ENCODE assay signal across 8 mouse cellular contexts in the genomic region with DNA sequence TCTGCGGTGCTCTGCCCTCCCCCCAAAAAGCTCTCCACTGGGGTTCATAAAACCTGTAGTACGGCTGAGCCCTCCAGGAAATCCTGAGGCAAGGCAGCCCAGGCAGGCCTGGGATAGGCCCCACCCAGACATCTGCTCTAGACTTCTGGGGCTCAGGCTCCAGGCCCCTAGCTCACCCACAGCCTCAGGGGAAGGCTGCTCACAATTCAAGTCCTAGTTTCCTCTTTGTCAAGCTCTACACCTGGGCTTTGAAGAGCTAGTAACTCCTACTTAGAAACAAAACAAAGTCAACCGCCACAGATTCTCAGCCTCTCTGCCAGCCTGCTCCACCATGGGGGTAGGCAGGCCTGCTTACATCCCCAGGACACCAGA. TPM values are rescaled to one million over a fixed set of nuclear protein-coding genes. Genes with fewer than 3 reads are reported as not detected.
DNase-seq lines count a peak whose midpoint lies in the region; ATAC-seq and TF ChIP-seq lines count a peak whose summit lies in the region.
"Had no signal": no experiment of that assay in that cellular context is flagged by ENCODE, and none has a peak within 500 bp of the region (broad histone marks: within the 10 kb centered on the region; RNA-seq: fewer than 3 reads in every experiment).

No protein-coding gene starts in this region.

- H3K27ac ChIP-seq in embryonic facial prominence, embryonic 13.5 days, result peak overlapping the region; percentile 78
- peak overlapping the region; percentile 76 for H3K27ac ChIP-seq in hindbrain, postnatal 0 days
- peak overlapping the region; percentile 82 for H3K27ac ChIP-seq in lung, embryonic 15.5 days

- H3K9ac ChIP-seq in embryonic facial prominence, embryonic 13.5 days, result peak overlapping the region; percentile 57
- 0 out of 2 replicates have a peak overlapping the region, but pooled peaks have one; percentile 17 for H3K9ac ChIP-seq in hindbrain, postnatal 0 days (replicated peaks; ENCODE audit: low read length)
- peak overlapping the region; percentile 35 for H3K9ac ChIP-seq in lung, embryonic 15.5 days

- TF ChIP-seq CTCF in E14TG2a.4 (conservative IDR thresholded peaks at IDR 0.05; ENCODE audit: low read length), result no peak
- no peak for TF ChIP-seq CTCF in hindbrain, postnatal 0 days (IDR thresholded peaks at IDR 0.05; ENCODE audit: low read depth)

- no peaks in the 10 kb centered on the region for H3K27me3 ChIP-seq in E14TG2a.4 (ENCODE audit: insufficient read depth, low read length)
- H3K27me3 ChIP-seq in embryonic facial prominence, embryonic 13.5 days, result no peaks in the 10 kb centered on the region
- H3K27me3 ChIP-seq in hindbrain, postnatal 0 days (ENCODE audit: insufficient read depth, low read length), result no peaks in the 10 kb centered on the region
- H3K27me3 ChIP-seq in lung, embryonic 15.5 days, result no peaks in the 10 kb centered on the region

- H3K4me2 ChIP-seq in embryonic facial prominence, embryonic 13.5 days, result peak overlapping the region; percentile 44
- H3K4me2 ChIP-seq in hindbrain, postnatal 0 days (ENCODE audit: low read depth, low read length), result peak overlapping the region; percentile 33; the same call in 1 of the 2 replicates
- H3K4me2 ChIP-seq in lung, embryonic 15.5 days, result peak overlapping the region; percentile 49

- ATAC-seq in embryonic facial prominence, embryonic 13.5 days (ENCODE audit: insufficient number of reproducible peaks, insufficient read depth, low FRiP score, low TSS enrichment, low read depth), result 0 out of 2 replicates have a peak, but pooled peaks have one; percentile 9
- ATAC-seq in hindbrain, postnatal 0 days, result no peak
- ATAC-seq in lung, embryonic 15.5 days (ENCODE audit: borderline replicate concordance, extremely low read depth, low FRiP score, low TSS enrichment), result no peak

- no peaks in the 10 kb centered on the region for H3K9me3 ChIP-seq in E14TG2a.4 (ENCODE audit: low read length)
- H3K9me3 ChIP-seq in embryonic facial prominence, embryonic 13.5 days, result no peaks in the 10 kb centered on the region
- H3K9me3 ChIP-seq in hindbrain, postnatal 0 days (ENCODE audit: low read length), result no peaks in the 10 kb centered on the region
- no peaks in the 10 kb centered on the region for H3K9me3 ChIP-seq in lung, embryonic 15.5 days

- H3K4me3 ChIP-seq in E14TG2a.4 (replicated peaks; ENCODE audit: low read length), result peak overlapping the region; percentile 35; the same call in 1 of the 2 replicates
- H3K4me3 ChIP-seq in embryonic facial prominence, embryonic 13.5 days, result peak overlapping the region; percentile 9; the same call in 1 of the 2 replicates
- no peak overlapping the region for H3K4me3 ChIP-seq in hindbrain, postnatal 0 days (ENCODE audit: low read length)
- H3K4me3 ChIP-seq in lung, embryonic 15.5 days, result peak overlapping the region; percentile 20

- peak; percentile 53 for DNase-seq in 416B (ENCODE audit: low read depth)
- peak; percentile 37 for DNase-seq in hindbrain, postnatal 0 days (ENCODE audit: low spot score)
- DNase-seq in thymus, adult 18-20 months, result peak; percentile 71 to 81
- DNase-seq in spleen, postnatal 36 days (ENCODE audit: low spot score in 2 of 2), result no peak

- H3K4me1 ChIP-seq in E14TG2a.4 (replicated peaks; ENCODE audit: low read depth, low read length), result peaks cover 71% of the 10 kb centered on the region
- H3K4me1 ChIP-seq in embryonic facial prominence, embryonic 13.5 days, result peaks cover 47% of the 10 kb centered on the region
- H3K4me1 ChIP-seq in hindbrain, postnatal 0 days (ENCODE audit: insufficient read depth, low read length), result peaks cover 30% of the 10 kb centered on the region
- peaks cover 52% of the 10 kb centered on the region for H3K4me1 ChIP-seq in lung, embryonic 15.5 days

- peaks cover 51% of the 10 kb centered on the region for H3K36me3 ChIP-seq in E14TG2a.4 (ENCODE audit: insufficient read depth, low read length)
- peaks cover 39% of the 10 kb centered on the region for H3K36me3 ChIP-seq in embryonic facial prominence, embryonic 13.5 days
- peaks cover 25% of the 10 kb centered on the region for H3K36me3 ChIP-seq in hindbrain, postnatal 0 days (ENCODE audit: insufficient read depth, low read length)
- H3K36me3 ChIP-seq in lung, embryonic 15.5 days, result peaks cover 37% of the 10 kb centered on the region

- WGBS in embryonic facial prominence, embryonic 13.5 days, result 42% methylated on average over 3 of the region's 3 CpGs
- WGBS in hindbrain, postnatal 0 days, result 36% methylated on average over 3 of the region's 3 CpGs
- WGBS in lung, embryonic 15.5 days, result 26% methylated on average over 3 of the region's 3 CpGs

RNA-seq across cellular contexts. Expression of a gene that starts 3.7 kb away (rescaled TPM):
- 75.7 and 88.0 TPM in 2 replicates for polyA plus RNA-seq in embryonic facial prominence, embryonic 13.5 days (2015; fragmentation: Nextera tagmentation; extraction: Ambion mirVana)
- total RNA-seq in hindbrain, postnatal 0 days (2014; rRNA removed), result 26.8 and 34.1 TPM in 2 replicates
- polyA plus RNA-seq in hindbrain, postnatal 0 days (2015; fragmentation: Nextera tagmentation; extraction: Ambion mirVana), result 10.4 and 12.3 TPM in 2 replicates
- 79.1 and 81.6 TPM in 2 replicates for polyA plus RNA-seq in lung, embryonic 15.5 days (2015; fragmentation: Nextera tagmentation; extraction: Ambion mirVana)

RNA-seq across cellular contexts. Expression of a gene that starts 7.4 kb away (rescaled TPM):
- 0.19 and 0.44 TPM in 2 replicates for polyA plus RNA-seq in embryonic facial prominence, embryonic 13.5 days (2015; fragmentation: Nextera tagmentation; extraction: Ambion mirVana)
- 0.05 and 1.3 TPM in 2 replicates for total RNA-seq in hindbrain, postnatal 0 days (2014; rRNA removed)
- 0.19 and 0.23 TPM in 2 replicates for polyA plus RNA-seq in hindbrain, postnatal 0 days (2015; fragmentation: Nextera tagmentation; extraction: Ambion mirVana)
- polyA plus RNA-seq in lung, embryonic 15.5 days (2015; fragmentation: Nextera tagmentation; extraction: Ambion mirVana), result 0.23 and 0.24 TPM in 2 replicates

RNA-seq across cellular contexts. Expression of a gene that starts 13.1 kb away (rescaled TPM):
- 286 and 310 TPM in 2 replicates for polyA plus RNA-seq in embryonic facial prominence, embryonic 13.5 days (2015; fragmentation: Nextera tagmentation; extraction: Ambion mirVana)
- 55.4 and 58.9 TPM in 2 replicates for total RNA-seq in hindbrain, postnatal 0 days (2014; rRNA removed)
- 305 and 308 TPM in 2 replicates for polyA plus RNA-seq in hindbrain, postnatal 0 days (2015; fragmentation: Nextera tagmentation; extraction: Ambion mirVana)
- polyA plus RNA-seq in lung, embryonic 15.5 days (2015; fragmentation: Nextera tagmentation; extraction: Ambion mirVana), result 271 and 275 TPM in 2 replicates

RNA-seq across cellular contexts. Expression of a gene that starts 13.2 kb away (rescaled TPM):
- 60.0 and 63.0 TPM in 2 replicates for polyA plus RNA-seq in embryonic facial prominence, embryonic 13.5 days (2015; fragmentation: Nextera tagmentation; extraction: Ambion mirVana)
- total RNA-seq in hindbrain, postnatal 0 days (2014; rRNA removed), result 24.4 and 55.6 TPM in 2 replicates
- polyA plus RNA-seq in hindbrain, postnatal 0 days (2015; fragmentation: Nextera tagmentation; extraction: Ambion mirVana), result 28.5 and 29.4 TPM in 2 replicates
- polyA plus RNA-seq in lung, embryonic 15.5 days (2015; fragmentation: Nextera tagmentation; extraction: Ambion mirVana), result 50.2 and 54.1 TPM in 2 replicates

RNA-seq across cellular contexts. Expression of a gene that starts 32.6 kb away (rescaled TPM):
- polyA plus RNA-seq in embryonic facial prominence, embryonic 13.5 days (2015; fragmentation: Nextera tagmentation; extraction: Ambion mirVana), result not detected in 2 replicates
- not detected in 2 replicates for total RNA-seq in hindbrain, postnatal 0 days (2014; rRNA removed)
- polyA plus RNA-seq in hindbrain, postnatal 0 days (2015; fragmentation: Nextera tagmentation; extraction: Ambion mirVana), result not detected in 2 replicates
- not detected in 2 replicates for polyA plus RNA-seq in lung, embryonic 15.5 days (2015; fragmentation: Nextera tagmentation; extraction: Ambion mirVana)
- total RNA-seq: gastrocnemius, postnatal 36 days had no signal

Comparison
In these comparisons a context has a peak if more than half of its experiments do, and no peak if none do; other contexts are left out.
1. DNase-seq: peak in 416B (single experiment), hindbrain, postnatal 0 days (single experiment) and thymus, adult 18-20 months (2 of 2); none in spleen, postnatal 36 days (0 of 2).
2. Peak in every context shown above with its lines, with median percentiles within 50 percentile points of each other: H3K27ac ChIP-seq, H3K4me2 ChIP-seq and H3K9ac ChIP-seq.